Mouse (Mus musculus) layer of hippocampus, adult 9-10 months (tissue): ENCODE data around the gene Rxrg.

ENCODE experiments used
- DNase-seq: peaks from one replicate; pipeline ENCODE4 v3.0.0; 2022; ENCODE audit warnings: low spot score

The Rxrg gene

GRCm38 (mm10) chr1:167598255-167599081, at the start of gene Rxrg:
TSS of gene Rxrg (plus strand) at chr1:167598384.
- no peak for DNase-seq

- DNase-seq, result no peak
Observed at GRCm38 (mm10) chr1:167549324-167549723, 48.9 kb upstream of the Rxrg start.

- no peak for DNase-seq
Observed at GRCm38 (mm10) chr1:167551601-167552000, 46.6 kb upstream of the Rxrg start.

GRCm38 (mm10) chr1:167553959-167554526, 44.1 kb upstream of the Rxrg start:
- no peak for DNase-seq

- no peak for DNase-seq
Observed at GRCm38 (mm10) chr1:167566571-167566970, 31.6 kb upstream of the Rxrg start.

GRCm38 (mm10) chr1:167579131-167579530, 19.1 kb upstream of the Rxrg start:
- no peak for DNase-seq

GRCm38 (mm10) chr1:167583195-167583594, 15.0 kb upstream of the Rxrg start:
- no peak for DNase-seq

GRCm38 (mm10) chr1:167583888-167584287, 14.3 kb upstream of the Rxrg start:
- no peak for DNase-seq

GRCm38 (mm10) chr1:167588747-167589558, 9.2 kb upstream of the Rxrg start:
- DNase-seq, result no peak

GRCm38 (mm10) chr1:167592175-167592574, 6.0 kb upstream of the Rxrg start:
- DNase-seq, result no peak

- DNase-seq, result no peak
Observed at GRCm38 (mm10) chr1:167599211-167599735, 1.1 kb downstream of the Rxrg start.

- DNase-seq, result no peak
Observed at GRCm38 (mm10) chr1:167608201-167608741, 10.1 kb downstream of the Rxrg start.

- DNase-seq, result no peak
Observed at GRCm38 (mm10) chr1:167617131-167617530, 18.9 kb downstream of the Rxrg start.

- no peak for DNase-seq
Observed at GRCm38 (mm10) chr1:167617995-167618489, 19.9 kb downstream of the Rxrg start.

- no peak for DNase-seq
Observed at GRCm38 (mm10) chr1:167620206-167620795, 22.1 kb downstream of the Rxrg start.

- no peak for DNase-seq
Observed at GRCm38 (mm10) chr1:167625098-167625497, 26.9 kb downstream of the Rxrg start.

GRCm38 (mm10) chr1:167631765-167632164, 33.6 kb downstream of the Rxrg start:
- DNase-seq, result no peak

- DNase-seq, result no peak
Observed at GRCm38 (mm10) chr1:167635702-167636101, 37.5 kb downstream of the Rxrg start.

- peak; percentile 66 for DNase-seq
Observed at GRCm38 (mm10) chr1:167636948-167637347, 38.8 kb downstream of the Rxrg start.

- DNase-seq, result no peak
Observed at GRCm38 (mm10) chr1:167638053-167638452, 39.9 kb downstream of the Rxrg start.

- DNase-seq, result no peak
Observed at GRCm38 (mm10) chr1:167638901-167639300, 40.7 kb downstream of the Rxrg start.
